Mouse (Mus musculus) cerebellum, adult 2 months (tissue): Measurements from ENCODE around the gene Utp20. TPM values are rescaled to one million over a fixed set of nuclear protein-coding genes. Genes with fewer than 3 reads are reported as not detected.
"Not testable (repeated sequence)": the region's sequence is repeated elsewhere in the genome, so short reads cannot be mapped to it uniquely, and the experiment has no call there.

ENCODE experiments used
- DNase-seq, 2 experiments: peaks; one replicate each; pipeline ENCODE4 v3.0.0; 2021
- H3K27ac ChIP-seq: fragments of 200-500 bp; 2 replicates; pipeline ENCODE4 v1.5.1; 2012; ENCODE audit warnings: low read length, control low read depth, inconsistent platforms; ENCODE audit not compliant: insufficient read depth
- H3K27me3 ChIP-seq: fragments of 200-500 bp; 2 replicates; pipeline ENCODE4 v1.6.1; 2012; ENCODE audit warnings: inconsistent platforms, mild to moderate bottlenecking, low read length, moderate library complexity; ENCODE audit not compliant: control insufficient read depth, insufficient read depth
- H3K4me1 ChIP-seq: fragments of 200-500 bp; 2 replicates; pipeline ENCODE4 v1.6.1; 2011; ENCODE audit warnings: low read length; ENCODE audit not compliant: control insufficient read depth, insufficient read depth
- H3K4me3 ChIP-seq: fragments of 200-500 bp; replicated peaks from 2 replicates; pipeline ENCODE3; 2011; ENCODE audit warnings: mild to moderate bottlenecking, low read depth, low read length, control low read depth; ENCODE audit not compliant: insufficient read depth
- CTCF ChIP-seq: fragments of 200-500 bp; IDR thresholded peaks from 2 replicates; pipeline ENCODE4 v1.5.1; 2011; ENCODE audit warnings: low read depth, mild to moderate bottlenecking, control low read depth, low read length, moderate library complexity, borderline replicate concordance; ENCODE audit not compliant: insufficient read depth
- POLR2A ChIP-seq: fragments of 200-500 bp; IDR thresholded peaks from 2 replicates; pipeline ENCODE4 v1.6.1; 2011; ENCODE audit warnings: low read length, control low read depth, borderline replicate concordance; ENCODE audit not compliant: insufficient read depth
- WGBS: fragments of 180-500 bp; shearing (Covaris S2); methylation state at CpG from one replicate; pipeline ENCODE4 v1.1.7; 2018; 5-methylcytosine and 5-hydroxymethylcytosine counted together
- polyA plus RNA-seq: library from polyadenylated mRNA; depleted of rRNA; stranded (reverse); fragments of >200 nt; gene quantifications from 2 replicates; pipeline ENCODE4 v1.2.3, GENCODE M21; 2012

Gene Utp20
- polyA plus RNA-seq, 1 experiment: 15.7 TPM

GRCm38 (mm10) chr10:88799381-88799780, 27.2 kb downstream of the Utp20 start:
- H3K27me3 ChIP-seq: no peaks in the 10 kb centered on the region
- 94% methylated on average over 7 of the region's 7 CpGs for WGBS
- no peaks in the 10 kb centered on the region for H3K4me1 ChIP-seq
- DNase-seq: no peak
- H3K4me3 ChIP-seq: no peak overlapping the region
- TF ChIP-seq POLR2A: no peak
- TF ChIP-seq CTCF: no peak
- H3K27ac ChIP-seq: no peak overlapping the region

- no peak for DNase-seq
- Histone ChIP-seq H3K4me1 (no peaks in the 10 kb centered on the region), H3K27ac (no peak overlapping the region), H3K4me3 (no peak overlapping the region), H3K27me3 (no peaks in the 10 kb centered on the region)
- TF ChIP-seq POLR2A (no peak), CTCF (no peak)
These were observed 29.2 kb downstream of the Utp20 start for GRCm38 (mm10) chr10:88797452-88797851.

- no peaks in the 10 kb centered on the region for H3K27me3 ChIP-seq
- TF ChIP-seq POLR2A (no peak), CTCF (no peak)
- H3K4me1 ChIP-seq: no peaks in the 10 kb centered on the region
- WGBS: 92% methylated on average over 4 of the region's 4 CpGs
- DNase-seq: no peak
- H3K4me3 ChIP-seq: no peak overlapping the region
- H3K27ac ChIP-seq: no peak overlapping the region
These were observed 29.7 kb downstream of the Utp20 start for GRCm38 (mm10) chr10:88796939-88797338.

GRCm38 (mm10) chr10:88795226-88795625, 31.4 kb downstream of the Utp20 start:
- Histone ChIP-seq H3K27ac (no peak overlapping the region), H3K4me1 (no peaks in the 10 kb centered on the region), H3K27me3 (no peaks in the 10 kb centered on the region), H3K4me3 (no peak overlapping the region)
- WGBS: 94% methylated on average over 7 of the region's 7 CpGs
- TF ChIP-seq CTCF: no peak
- no peak for DNase-seq

GRCm38 (mm10) chr10:88794606-88795005, 32.0 kb downstream of the Utp20 start:
- no peak overlapping the region for H3K27ac ChIP-seq
- H3K4me1 ChIP-seq: no peaks in the 10 kb centered on the region
- TF ChIP-seq CTCF (no peak), POLR2A (no peak)
- 92% methylated on average over 8 of the region's 8 CpGs for WGBS
- no peaks in the 10 kb centered on the region for H3K27me3 ChIP-seq
- H3K4me3 ChIP-seq: no peak overlapping the region
- no peak for DNase-seq

- DNase-seq: no peak
- TF ChIP-seq POLR2A (no peak), CTCF (no peak)
- no peak overlapping the region for H3K27ac ChIP-seq
- H3K4me1 ChIP-seq: no peaks in the 10 kb centered on the region
- H3K4me3 ChIP-seq: no peak overlapping the region
- no peaks in the 10 kb centered on the region for H3K27me3 ChIP-seq
These were observed 32.9 kb downstream of the Utp20 start for GRCm38 (mm10) chr10:88793671-88794070.

GRCm38 (mm10) chr10:88784513-88784931, 42.1 kb downstream of the Utp20 start:
- H3K4me3 ChIP-seq: no peak overlapping the region
- no peak overlapping the region for H3K27ac ChIP-seq
- no peaks in the 10 kb centered on the region for H3K27me3 ChIP-seq
- no peaks in the 10 kb centered on the region for H3K4me1 ChIP-seq
- DNase-seq: no peak
- WGBS: 72% methylated on average over 5 of the region's 5 CpGs
- TF ChIP-seq POLR2A: no peak
- TF ChIP-seq CTCF: no peak

GRCm38 (mm10) chr10:88783941-88784340, 42.7 kb downstream of the Utp20 start:
- Histone ChIP-seq H3K27ac (no peak overlapping the region), H3K4me3 (no peak overlapping the region), H3K27me3 (no peaks in the 10 kb centered on the region), H3K4me1 (no peaks in the 10 kb centered on the region)
- TF ChIP-seq POLR2A (no peak), CTCF (no peak)
- no peak for DNase-seq
- WGBS: 96% methylated on average over 5 of the region's 5 CpGs

- not testable (repeated sequence) for H3K27me3 ChIP-seq, H3K27ac ChIP-seq, DNase-seq, H3K4me3 ChIP-seq, H3K4me1 ChIP-seq
- 95% methylated on average over 2 of the region's 2 CpGs for WGBS
These were observed 43.5 kb downstream of the Utp20 start for GRCm38 (mm10) chr10:88783135-88783534.
